Mouse (Mus musculus) thymus, postnatal 36 days (tissue): Measurements from ENCODE around the gene Pcf11.
A peak's percentile ranks its signal among the peaks of the same experiment; 100 is the strongest.

Source experiments
- DNase-seq, 2 experiments: peaks; one replicate each; pipeline ENCODE4 v3.0.0; 2022; ENCODE audit warnings: mixed read lengths in 2 of 2

The Pcf11 gene

DNA sequence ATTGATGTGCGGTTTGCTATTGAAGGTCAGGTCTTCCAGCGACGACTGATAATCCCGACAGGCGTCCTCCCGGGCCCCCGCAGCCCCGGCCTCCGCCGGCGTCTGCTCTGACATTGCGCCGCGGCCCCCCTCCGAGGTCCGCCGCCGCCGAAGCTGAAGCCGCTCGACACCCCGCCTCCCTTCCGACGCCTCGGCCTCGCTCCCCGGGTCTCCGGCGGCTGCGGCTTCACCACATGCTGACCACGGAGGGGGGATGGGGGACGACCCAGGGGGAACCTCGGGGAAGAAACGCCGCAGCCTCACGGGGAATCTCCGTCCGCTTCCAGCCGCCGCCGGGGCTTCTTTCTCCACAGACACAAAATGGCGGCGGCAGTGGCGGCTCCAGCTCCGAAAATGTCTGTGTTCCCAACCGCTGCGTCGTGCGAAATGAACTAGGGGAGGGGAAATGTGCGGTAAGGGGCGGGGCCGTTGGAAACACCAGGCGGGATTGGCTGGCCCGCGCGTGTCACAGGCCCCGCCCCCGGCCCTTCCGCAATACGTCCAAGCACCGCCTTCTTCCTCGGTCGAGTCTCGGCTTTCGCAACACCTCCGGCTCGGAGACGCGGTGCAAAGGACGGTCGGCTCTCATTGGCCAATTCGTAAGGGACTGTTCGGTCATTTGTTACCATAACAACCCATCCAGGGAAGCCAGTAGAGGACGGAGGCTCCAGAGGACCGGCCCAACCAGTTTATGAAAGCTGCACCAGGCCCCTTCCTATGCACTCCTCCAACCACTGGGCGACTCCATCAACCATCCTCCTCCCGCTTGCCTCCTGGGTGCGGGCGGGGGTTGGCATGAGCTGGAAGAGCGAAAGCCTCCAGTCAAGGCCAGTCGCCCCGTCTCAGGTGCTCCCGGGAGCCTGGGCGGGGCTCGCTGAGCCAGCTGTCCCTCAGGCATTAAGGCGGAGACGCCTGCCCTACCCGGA is at the start of gene Pcf11:
Gene Pcf11 (minus strand): TSS at position 428 of the 965 bp plus-strand sequence.
- peak; percentile 95 to 96 for DNase-seq

DNA sequence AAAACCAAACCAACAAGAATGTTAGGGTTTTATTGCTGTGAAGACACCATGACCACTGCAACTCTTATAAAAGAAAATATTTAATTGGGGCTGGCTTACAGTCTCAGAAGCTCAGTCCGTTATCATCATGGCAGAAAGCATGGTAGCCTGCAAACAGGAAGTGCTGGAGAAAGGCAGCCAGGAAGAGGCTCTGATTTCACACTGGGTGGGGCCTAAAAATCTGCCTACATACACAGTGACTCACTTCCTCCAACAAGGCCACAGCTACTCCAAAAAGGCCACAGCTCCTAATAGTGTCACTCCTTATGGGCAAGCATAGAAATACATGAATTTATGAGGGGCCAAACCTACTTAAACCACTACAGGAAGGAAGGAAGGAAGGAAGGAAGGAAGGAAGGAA is 45.3 kb upstream of the Pcf11 start:
- DNase-seq, result no peak

DNA sequence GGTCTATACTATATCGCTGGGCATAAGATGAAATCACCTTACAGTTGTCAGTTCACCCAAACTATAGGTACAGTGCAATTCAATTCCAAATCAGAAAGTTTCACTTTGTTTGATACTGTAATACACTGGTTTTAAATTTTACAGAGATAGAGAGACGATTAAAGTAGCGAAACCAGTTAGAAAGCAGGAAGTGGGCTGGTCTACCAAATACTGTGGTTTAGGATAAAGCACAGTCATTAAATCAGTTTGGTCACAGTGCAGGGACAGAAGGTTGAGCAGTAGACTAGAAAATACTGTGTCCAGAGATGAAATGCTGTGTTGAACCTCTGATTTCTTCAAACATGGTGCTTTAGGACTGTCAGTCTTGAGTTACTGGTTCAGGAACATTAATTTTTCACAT is 41.9 kb upstream of the Pcf11 start:
- DNase-seq, result no peak

DNA sequence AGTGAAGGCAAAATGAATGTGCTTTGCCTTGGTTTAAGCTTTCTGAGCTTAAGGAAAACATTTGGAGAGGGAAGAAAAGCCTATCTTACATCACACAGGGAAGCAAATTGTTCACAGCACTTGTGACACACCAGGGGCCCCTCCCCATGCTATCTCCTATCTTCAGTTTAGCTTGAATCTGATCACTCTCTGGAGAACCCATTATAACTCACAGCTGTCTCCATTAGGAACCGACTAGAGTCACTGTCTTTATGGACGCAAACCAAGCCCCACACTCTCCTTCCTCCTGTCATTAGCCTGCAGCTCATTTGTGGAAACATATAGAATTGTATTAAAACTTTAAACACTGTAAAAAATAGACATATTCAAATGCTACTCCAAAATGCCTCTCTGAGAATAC is 39.8 kb upstream of the Pcf11 start:
- DNase-seq, result no peak

DNA sequence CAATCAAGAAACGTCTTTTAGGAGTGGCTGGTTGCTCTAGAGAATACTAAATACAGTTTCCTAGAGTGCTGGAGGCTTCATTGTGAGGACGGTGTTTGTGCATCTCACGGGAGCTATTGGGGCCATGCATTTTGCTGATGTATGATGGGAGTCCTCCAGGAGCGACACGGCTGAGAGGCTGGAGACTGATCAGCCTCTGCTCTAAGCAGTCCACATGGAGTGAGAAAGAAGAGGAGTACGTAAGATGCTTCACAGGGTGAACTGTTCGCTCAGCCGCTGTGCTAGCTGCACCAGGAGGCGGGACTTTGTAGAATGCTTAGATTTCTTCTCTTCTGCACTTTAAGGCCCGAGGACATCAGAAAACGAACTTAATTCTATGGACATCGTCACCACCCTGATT is 37.0 kb upstream of the Pcf11 start:
- DNase-seq, result no peak

DNA sequence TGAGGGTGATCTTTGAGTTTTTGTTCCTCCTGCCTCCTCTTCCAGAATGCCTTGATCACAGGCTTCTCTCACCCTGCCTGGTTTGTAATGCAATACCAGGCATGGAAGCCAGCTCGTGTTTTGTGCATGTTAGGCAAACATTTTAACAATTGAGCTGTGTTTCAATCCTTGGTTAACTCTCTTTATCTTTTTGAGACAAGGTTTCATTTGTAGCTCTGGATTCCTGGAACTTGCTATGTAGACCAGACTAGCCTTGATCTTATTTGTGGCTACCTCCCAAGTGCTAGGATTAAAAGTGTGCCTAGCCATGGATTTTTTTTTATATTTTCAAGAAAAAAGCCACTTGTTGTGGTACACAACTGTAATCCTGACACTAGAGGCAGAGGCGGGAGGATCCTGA is 35.8 kb upstream of the Pcf11 start:
- no peak for DNase-seq

DNA sequence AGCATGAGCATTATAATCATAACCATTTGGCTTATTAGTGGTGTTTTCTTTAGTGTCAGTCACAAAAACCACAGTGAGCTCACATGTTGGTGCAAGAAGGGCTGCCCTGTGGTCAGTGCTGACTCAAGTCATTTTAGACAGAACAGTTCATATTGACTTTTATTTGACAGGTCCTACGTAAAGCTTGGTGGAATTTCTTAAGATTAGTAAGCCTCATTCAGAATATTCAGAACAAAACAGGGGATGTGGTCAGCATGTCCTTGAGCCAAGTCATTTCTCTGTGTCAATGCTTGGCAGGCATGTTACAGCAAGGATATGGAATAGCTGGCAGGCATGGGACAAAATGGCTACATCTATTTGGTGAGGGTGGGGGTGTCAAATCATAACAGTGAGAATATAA is 33.9 kb upstream of the Pcf11 start:
- DNase-seq, result no peak

DNA sequence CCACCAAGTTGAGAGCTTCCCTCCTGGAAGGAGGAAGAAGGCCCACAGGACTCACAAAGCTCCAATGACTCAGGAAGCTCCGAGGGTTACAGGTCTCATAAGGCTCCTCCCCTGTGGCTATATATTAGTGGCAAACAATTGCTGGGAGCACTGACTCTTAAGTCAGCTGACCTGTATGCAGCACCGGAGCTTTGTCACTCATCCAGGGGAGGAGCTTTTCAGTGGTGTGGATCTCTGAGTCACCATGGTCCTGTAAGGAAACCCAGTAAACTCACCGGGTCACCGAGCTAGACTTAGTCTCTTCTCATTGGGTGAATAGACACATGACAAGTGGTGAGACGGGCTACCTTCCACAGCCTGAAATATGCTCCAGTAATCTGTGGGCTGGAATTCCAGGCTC is 29.0 kb upstream of the Pcf11 start:
- DNase-seq, result no peak

DNA sequence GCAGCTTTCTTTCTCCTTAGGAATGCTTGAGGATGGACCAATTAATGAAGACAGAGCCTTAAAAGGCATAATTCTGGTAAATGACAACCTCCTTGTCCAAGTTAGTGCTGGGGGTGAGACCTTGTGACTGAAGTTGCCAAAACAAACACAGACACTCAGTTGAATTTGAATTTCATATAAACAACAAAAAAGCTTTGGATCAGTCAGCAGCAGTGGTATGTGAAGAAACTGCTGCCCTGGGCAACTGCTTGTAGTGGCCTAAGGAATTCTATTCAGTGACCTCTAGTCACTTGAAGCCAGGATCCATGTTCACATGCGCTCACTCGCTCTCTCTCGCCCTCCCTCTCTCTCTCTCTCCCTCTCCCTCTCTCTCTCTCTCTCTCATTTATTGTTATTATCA is 26.7 kb upstream of the Pcf11 start:
- no peak for DNase-seq

DNA sequence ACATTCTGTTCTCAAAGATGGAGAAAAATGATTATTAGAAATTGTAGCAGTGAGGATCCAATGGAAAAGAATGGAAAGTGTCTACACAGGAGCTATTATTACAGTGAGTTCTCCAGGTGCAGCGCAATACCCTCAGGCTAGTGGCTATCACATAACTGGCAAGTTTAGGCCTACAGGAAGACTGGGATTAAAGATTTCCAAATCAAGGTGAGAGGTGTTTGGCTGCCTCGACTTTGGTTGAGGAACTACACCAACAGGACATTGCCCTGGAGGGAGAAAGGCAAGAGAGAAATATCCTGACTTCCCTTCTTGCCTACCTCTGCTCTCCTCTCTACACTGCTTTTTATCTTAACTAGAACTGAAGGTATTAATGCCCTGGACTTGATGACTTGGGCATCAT is 19.4 kb upstream of the Pcf11 start:
- no peak for DNase-seq

DNA sequence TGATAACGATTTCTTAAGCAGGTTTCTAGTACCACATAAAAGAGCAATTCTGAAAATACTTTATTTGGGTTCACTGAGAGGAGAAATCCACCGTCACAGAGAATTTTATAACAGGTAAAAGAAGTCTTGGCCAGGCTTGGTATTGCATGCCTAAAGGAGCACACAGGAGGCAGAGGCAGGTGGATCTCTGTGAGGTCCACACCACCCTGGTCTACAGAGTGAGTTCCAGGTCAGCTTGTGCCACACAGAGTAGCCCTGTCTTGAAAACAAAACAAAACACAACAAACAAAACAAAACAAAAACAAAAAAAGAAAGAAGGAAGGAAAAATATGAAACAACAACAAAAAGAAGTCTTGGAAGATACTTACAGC is 18.6 kb upstream of the Pcf11 start:
- no peak for DNase-seq

DNA sequence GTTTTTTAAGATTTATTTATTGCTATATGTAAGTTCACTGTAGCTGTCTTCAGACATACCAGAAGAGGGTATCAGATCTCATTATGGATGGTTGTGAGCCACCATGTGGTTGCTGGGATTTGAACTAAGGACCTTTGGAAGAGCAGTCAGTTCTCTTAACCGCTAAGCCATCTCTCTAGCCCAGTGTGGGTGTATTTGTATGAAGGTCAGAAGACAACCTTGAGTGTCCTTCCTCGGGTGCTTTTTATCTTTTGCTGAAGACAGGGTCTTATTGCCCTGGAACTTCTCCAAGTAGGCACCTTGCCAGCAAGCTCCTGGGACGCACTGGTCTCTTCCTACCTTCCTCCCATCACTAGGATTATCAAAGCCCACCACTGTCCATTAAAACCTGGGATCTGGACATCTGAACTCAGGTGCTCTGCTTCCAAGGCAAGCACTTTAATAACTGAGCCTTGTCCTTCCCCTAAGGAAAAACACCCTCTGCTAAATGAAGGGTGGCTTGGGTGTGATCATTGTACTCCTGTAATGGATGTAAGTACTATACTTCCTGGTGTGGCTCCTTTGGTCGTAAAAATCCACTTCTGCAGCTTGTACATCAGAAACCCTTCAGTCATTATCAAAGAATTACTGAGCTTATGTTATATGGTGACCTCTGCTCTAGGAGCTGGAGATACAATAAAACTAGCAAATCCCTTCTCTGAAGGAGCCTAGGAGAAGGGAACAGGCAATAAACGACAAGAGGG is 18.0 kb upstream of the Pcf11 start:
- DNase-seq, result no peak

DNA sequence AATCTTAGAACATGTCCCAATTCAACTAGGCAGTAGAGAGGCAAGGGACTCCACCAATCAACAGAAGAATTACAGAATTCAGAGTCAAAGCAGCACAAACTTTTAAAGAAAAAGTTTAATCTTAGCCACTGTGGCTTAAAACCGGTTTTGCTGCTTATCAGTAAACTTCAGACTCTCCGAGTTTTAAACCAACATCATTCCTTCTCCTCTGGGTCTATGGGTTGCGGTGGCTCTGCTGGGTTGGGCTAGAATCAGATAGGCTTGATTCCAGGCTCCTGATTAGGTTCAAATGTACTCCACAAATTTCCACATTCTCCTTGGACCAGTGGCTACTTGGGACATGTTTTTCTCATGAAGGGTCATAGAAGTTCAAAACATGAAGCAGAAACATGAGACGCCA is 7.6 kb upstream of the Pcf11 start:
- no peak for DNase-seq

DNA sequence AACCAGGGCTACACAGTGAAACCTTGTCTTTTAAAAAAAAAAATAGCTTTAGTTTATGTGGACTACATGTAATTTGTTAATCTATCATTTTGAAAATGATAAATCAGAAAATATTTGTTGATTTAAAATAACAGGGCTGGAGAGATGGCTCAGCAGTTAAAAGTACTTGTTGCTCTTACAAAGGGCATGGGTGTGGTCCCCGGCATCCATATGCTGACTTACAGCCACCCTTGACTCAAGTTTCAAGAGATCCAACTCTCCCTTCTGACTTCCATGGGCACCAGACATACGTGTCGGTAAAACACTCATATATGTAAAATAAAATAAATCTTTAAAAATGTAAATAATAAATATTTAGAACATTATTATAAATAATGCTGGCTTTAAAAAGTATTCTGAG is 5.4 kb upstream of the Pcf11 start:
- DNase-seq, result no peak

DNA sequence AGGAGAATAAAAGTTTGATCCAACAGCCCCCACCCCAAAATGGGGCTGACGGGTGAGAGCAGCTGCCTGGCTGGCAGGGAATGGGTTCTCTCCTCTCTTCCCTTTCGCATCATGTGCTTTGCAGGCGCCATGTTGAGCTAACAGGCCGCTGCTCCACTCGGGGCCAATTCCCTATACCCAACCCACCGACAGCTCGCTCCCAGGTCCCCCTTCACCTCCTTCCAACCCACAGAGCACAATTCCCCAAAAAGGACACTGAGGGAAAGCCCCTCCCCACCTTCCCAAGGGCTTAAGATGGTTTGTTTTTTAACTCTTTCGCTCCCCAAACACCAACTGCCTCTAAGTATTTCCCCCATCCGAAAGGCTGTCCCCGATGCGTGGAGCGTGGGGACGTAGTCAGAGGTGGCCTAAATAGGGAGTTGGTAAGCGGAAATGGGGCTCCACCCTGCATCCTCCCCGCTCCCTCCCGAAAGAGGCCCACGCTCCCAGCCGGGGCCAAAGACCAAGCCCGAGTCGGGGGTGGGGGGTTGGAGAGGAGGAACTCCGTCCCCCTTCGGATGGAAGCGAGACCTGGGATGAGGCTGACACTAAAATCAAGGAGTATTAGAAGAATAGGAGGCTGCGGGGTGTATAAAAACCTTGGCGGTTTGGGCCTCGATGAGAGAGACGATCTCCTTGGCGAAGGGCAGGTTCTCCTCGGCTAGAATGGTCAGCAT is 785 bp downstream of the Pcf11 start:
- DNase-seq, result peak; percentile 67 to 77

DNA sequence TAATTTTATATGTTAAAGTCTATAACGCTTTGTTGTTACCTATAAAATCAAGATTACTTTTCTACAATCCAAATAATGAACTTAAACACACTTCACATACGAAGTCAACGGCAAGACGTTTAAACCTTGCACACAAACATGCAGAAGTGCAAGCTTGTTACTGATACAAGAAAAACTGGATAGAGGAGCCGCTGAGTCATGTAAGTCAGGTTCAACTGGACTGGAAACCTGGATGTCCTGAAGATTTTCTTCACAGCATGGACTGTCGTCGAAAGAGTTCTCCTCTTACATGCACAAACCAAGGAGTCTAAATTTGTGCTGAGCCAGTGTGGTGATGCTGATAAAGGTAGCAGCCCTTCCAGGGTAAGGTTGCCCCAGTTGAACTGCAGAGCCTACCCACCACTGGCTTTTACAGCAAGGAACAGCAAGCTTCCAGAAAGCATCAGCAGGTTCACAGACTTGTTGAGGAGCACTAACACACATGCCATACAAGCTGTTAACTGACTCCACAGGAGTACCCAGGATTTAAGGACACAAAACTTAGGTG is 3.4 kb downstream of the Pcf11 start:
- DNase-seq, result no peak

DNA sequence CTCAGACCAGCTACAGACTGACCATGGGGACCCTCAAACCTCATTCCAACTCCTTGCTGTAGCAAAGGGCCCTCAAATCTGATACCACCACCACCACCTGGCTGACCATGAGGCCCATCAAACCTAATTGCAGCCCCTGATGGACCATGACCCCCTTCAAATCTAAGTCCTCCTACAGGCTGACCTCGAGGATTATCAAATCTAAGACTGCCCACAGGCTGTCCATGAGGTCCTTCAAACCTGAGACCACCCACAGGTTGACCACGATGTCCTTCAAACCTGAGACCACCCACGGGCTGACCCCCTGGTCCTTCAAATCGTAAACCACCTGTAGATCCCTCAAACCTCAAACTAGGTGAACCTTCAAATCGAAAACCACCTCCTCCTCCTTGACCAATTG is 11.7 kb downstream of the Pcf11 start:
- no peak for DNase-seq

DNA sequence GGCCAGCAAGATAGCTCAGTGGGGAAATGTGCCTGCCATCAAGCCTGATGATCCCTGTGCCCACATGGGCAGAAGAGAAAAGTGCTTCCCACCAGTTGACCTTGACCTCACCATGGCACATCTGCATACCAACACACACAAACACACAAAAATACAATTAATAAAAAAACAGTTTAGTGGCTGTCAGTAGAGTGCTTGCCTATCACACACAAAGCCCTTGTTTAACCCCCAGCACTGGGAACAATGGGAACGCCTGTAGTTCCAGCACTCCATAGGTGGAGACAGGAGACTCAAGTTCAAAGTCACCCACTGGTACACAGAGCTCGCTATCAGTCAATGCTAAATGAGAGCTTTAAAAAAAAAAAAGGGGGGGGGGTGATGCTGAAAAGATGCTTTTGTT is 13.3 kb downstream of the Pcf11 start:
- no peak for DNase-seq

DNA sequence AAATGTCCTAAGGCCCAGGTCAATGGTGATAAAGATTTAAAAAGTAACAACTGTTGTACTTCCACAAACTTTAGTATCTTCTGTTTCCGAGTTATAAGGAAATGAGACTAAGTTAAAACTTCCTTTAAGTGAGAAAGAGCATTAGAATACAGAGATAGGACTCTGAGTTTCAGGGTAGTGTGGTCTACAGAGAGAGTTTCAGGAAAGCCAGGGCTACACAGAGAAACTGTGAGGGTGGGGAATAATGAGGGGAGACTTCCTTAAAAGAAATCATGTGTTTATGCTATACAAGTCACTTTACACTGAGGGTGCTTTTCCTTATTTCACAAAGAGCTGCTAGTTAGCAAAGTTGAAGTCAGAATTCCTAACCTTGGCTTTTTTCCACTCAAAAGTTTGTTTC is 16.4 kb downstream of the Pcf11 start:
- no peak for DNase-seq

DNA sequence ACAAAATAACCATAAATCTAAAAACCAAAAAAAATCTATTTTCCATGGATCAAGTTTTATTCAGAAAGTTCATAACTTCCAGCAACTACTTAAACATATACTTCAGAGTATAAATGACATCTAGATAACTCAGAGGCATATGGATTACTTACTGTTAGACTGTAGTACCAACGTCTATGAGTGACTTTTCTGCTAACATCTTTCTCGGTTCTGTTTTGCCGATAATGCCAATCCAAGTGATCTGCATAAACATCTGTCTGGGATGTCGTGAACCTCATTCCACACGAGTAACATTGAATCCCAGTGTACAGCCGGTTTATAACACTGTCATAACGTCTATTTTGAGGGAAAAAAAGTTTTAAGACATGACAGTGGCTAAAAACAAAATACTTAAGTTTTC is 21.9 kb downstream of the Pcf11 start:
- no peak for DNase-seq

DNA sequence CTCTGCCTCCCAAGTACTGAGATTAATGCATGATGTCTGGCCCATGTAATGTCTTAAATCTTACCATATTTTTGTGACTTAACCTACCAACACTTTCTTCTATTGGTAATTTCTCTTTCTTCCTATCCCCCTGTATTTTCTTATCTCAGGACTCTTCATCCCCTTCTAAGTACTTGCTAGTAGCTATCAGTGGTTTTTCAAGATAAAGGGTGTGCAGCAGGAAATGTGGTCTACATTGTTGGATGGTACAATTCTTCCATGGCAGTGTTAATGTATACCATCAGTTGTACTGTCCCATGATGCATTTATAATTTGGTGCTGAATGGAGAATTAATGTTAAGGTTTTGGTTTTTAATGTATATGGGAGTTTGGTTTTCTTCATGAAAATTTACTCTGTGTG is 27.4 kb downstream of the Pcf11 start:
- no peak for DNase-seq

DNA sequence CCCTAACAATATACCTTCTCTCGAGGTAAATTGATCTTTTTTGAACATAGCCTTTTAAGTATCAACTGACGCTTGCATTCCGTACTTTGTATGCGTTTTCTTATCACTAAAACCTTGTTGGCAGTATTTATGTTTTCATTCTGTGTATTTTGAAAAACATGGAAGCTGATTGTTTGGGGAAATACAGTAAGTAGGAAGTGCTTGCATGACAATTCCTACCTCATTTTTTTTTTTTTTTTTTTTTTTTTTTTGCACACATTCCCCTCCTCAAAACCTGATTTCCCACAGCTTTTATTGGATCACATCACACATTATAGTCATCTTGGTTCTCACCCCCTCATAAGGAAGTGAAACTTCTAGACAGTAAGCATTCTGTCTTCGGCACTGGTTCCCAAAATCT is 31.7 kb downstream of the Pcf11 start:
- no peak for DNase-seq

DNA sequence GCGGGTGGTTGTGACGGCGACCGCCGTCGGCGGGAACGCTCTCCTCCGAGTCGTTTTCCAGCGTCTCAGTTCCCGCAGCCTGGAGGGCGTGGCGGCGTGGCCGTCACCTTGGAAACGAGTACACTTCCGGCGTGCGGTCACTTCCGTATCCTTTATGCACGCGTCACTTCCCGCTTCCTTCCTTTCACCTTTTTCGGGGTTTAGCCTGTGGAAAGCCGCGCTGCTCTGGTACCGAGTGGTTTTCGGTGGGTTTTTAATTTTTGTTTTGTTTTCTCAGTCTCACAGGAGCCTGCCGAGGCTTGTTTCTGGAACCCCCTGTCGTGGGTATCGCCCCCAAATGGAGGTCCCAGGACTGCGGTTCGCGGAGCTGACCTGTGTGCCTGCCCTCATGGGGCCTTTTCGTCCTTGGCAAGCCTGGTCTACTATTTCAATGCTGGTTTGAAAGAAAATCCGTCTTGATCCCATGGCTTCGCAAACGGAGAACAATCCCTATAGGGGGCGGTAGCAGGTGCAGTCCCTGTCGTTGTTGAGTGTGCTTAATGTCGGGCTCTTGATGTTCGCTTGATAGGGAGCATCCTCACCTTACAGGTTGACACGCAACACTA is 32.6 kb downstream of the Pcf11 start, which contains the start of gene Ankrd42:
Gene Ankrd42 (minus strand): TSS at position 122 of the 605 bp plus-strand sequence.
- DNase-seq, result peak; percentile 86 to 87
